Comparison of ENCODE assay signal across 18 mouse cellular contexts in genomic region chr11:118981012-118981776, GRCm38 (mm10). TPM values are rescaled to one million over a fixed set of nuclear protein-coding genes. Genes with fewer than 3 reads are reported as not detected.
DNase-seq lines count a peak whose midpoint lies in the region; ATAC-seq and TF ChIP-seq lines count a peak whose summit lies in the region.
"Had no signal": no experiment of that assay in that cellular context is flagged by ENCODE, and none has a peak within 500 bp of the region (broad histone marks: within the 10 kb centered on the region; RNA-seq: fewer than 3 reads in every experiment).

No protein-coding gene starts in this region.

- no peak for TF ChIP-seq POLR2A in small intestine, adult 2 months (IDR thresholded peaks at IDR 0.05; ENCODE audit: low read depth, low read length)

- ATAC-seq in liver, embryonic 16.5 days (ENCODE audit: low read depth) = no peak
- no peak for ATAC-seq in liver, embryonic 12.5 days
- peak; percentile 81 for ATAC-seq in granulocyte monocyte progenitor cell, adult 5-6 weeks (replicated peaks; ENCODE audit: poor library complexity, severe bottlenecking)

- whole genome bisulfite sequencing in liver, embryonic 16.5 days (ENCODE audit: insufficient replicate concordance) = 46% methylated on average over 18 of the region's 18 CpGs
- WGBS in liver, embryonic 12.5 days (ENCODE audit: insufficient replicate concordance) = 53% methylated on average over 18 of the region's 18 CpGs
- 74% methylated on average over 18 of the region's 18 CpGs for WGBS in small intestine, adult 2 months

- no peak overlapping the region for H3K4me3 ChIP-seq in liver, embryonic 16.5 days (ENCODE audit: low read depth, low read length)
- no peak overlapping the region for H3K4me3 ChIP-seq in liver, embryonic 12.5 days
- no peak overlapping the region for H3K4me3 ChIP-seq in small intestine, adult 2 months (ENCODE audit: low read depth, low read length)
- H3K4me3 ChIP-seq: heart, embryonic 10.5 days; kidney, embryonic 15.5 days; neural tube, embryonic 15.5 days had no signal

- H3K27ac ChIP-seq in liver, embryonic 16.5 days (ENCODE audit: low read length) = no peak overlapping the region
- no peak overlapping the region for H3K27ac ChIP-seq in liver, embryonic 12.5 days
- peak overlapping the region; percentile 80 for H3K27ac ChIP-seq in small intestine, adult 2 months (ENCODE audit: insufficient read depth, low read depth, low read length)
- H3K27ac ChIP-seq: heart, embryonic 10.5 days; kidney, embryonic 15.5 days; neural tube, embryonic 15.5 days had no signal

- no peaks in the 10 kb centered on the region for H3K36me3 ChIP-seq in liver, embryonic 16.5 days (ENCODE audit: control insufficient read depth, insufficient read depth)
- no peaks in the 10 kb centered on the region for H3K36me3 ChIP-seq in liver, embryonic 12.5 days
- H3K36me3 ChIP-seq in small intestine, adult 2 months (ENCODE audit: control insufficient read depth, insufficient read depth, low read length) = no peaks in the 10 kb centered on the region
- H3K36me3 ChIP-seq: heart, embryonic 10.5 days; kidney, embryonic 15.5 days; neural tube, embryonic 15.5 days had no signal

- TF ChIP-seq CTCF in small intestine, adult 2 months (IDR thresholded peaks at IDR 0.05; ENCODE audit: extremely low read depth, insufficient read length, insufficient replicate concordance, low read depth, low read length) = no peak; the same call in 1 of the 2 replicates

- no peak overlapping the region for H3K9ac ChIP-seq in liver, embryonic 16.5 days (ENCODE audit: low read depth, low read length)
- no peak overlapping the region for H3K9ac ChIP-seq in liver, embryonic 12.5 days
- H3K9ac ChIP-seq: kidney, embryonic 15.5 days; neural tube, embryonic 15.5 days had no signal

- H3K27me3 ChIP-seq in liver, embryonic 16.5 days (ENCODE audit: control insufficient read depth, insufficient read depth, low read depth, low read length) = peaks cover 2% of the 10 kb centered on the region; the same call in 1 of the 2 replicates
- peaks cover 25% of the 10 kb centered on the region; the same call in 1 of the 2 replicates for H3K27me3 ChIP-seq in liver, embryonic 12.5 days (replicated peaks)
- no peaks in the 10 kb centered on the region for H3K27me3 ChIP-seq in small intestine, adult 2 months (ENCODE audit: control insufficient read depth, insufficient read depth, low read length)
- H3K27me3 ChIP-seq: neural tube, embryonic 15.5 days had no signal

- peak; percentile 20 for DNase-seq in R1 (ENCODE audit: low read depth, low spot score)
- no peak for DNase-seq in yolk sac, embryonic 10.5 days (ENCODE audit: low spot score)
- DNase-seq in cerebellum, postnatal 36 days = no peak
- DNase-seq: cerebellum, postnatal 25 days; liver had no signal

- no peaks in the 10 kb centered on the region for H3K9me3 ChIP-seq in liver, embryonic 16.5 days (replicated peaks; ENCODE audit: control insufficient read depth, low read length)
- H3K9me3 ChIP-seq in liver, embryonic 12.5 days (replicated peaks) = no peaks in the 10 kb centered on the region
- H3K9me3 ChIP-seq: heart, embryonic 10.5 days; kidney, embryonic 15.5 days; neural tube, embryonic 15.5 days had no signal

- H3K4me2 ChIP-seq in liver, embryonic 16.5 days (ENCODE audit: low read depth, low read length) = peak overlapping the region; percentile 5; the same call in 1 of the 2 replicates
- no peak overlapping the region for H3K4me2 ChIP-seq in liver, embryonic 12.5 days
- H3K4me2 ChIP-seq: kidney, embryonic 15.5 days; midbrain, embryonic 11.5 days; neural tube, embryonic 15.5 days had no signal

- no peaks in the 10 kb centered on the region for H3K4me1 ChIP-seq in liver, embryonic 16.5 days (ENCODE audit: control insufficient read depth, low read depth, low read length)
- no peaks in the 10 kb centered on the region for H3K4me1 ChIP-seq in liver, embryonic 12.5 days
- peaks cover 50% of the 10 kb centered on the region for H3K4me1 ChIP-seq in small intestine, adult 2 months (ENCODE audit: control insufficient read depth, insufficient read depth, insufficient read length, low read length)
- H3K4me1 ChIP-seq: kidney, embryonic 15.5 days had no signal

RNA-seq across cellular contexts. Expression of gene Enpp7, which starts 6.8 kb away (rescaled TPM):
- polyA plus RNA-seq in liver, embryonic 16.5 days (2015; fragmentation: Nextera tagmentation; extraction: Ambion mirVana) = not detected in 2 replicates
- polyA plus RNA-seq in liver, embryonic 12.5 days (2016; fragmentation: Nextera tagmentation; extraction: Ambion mirVana) = not detected in 2 replicates
- total RNA-seq in granulocyte monocyte progenitor cell, adult 5-6 weeks (2014; fragmentation: Nextera tagmentation) = not detected in 2 replicates
- total RNA-seq in granulocyte monocyte progenitor cell, adult 5-6 weeks (2017) = not detected in 2 replicates
- polyA plus RNA-seq in small intestine, adult 2 months (2012; rRNA removed) = 10.8 and 2,214 TPM in 2 replicates
- total RNA-seq: left cerebral cortex, adult 18-20 months; MEL had no signal
- polyA plus RNA-seq: embryonic facial prominence, embryonic 14.5 days; heart, embryonic 10.5 days; hindbrain, embryonic 11.5 days; kidney, embryonic 15.5 days; midbrain, embryonic 11.5 days; neural tube, embryonic 15.5 days; testis, adult 2 months had no signal

RNA-seq across cellular contexts. Expression of gene Cbx2, which starts 41.6 kb away (rescaled TPM):
- polyA plus RNA-seq in liver, embryonic 16.5 days (2015; fragmentation: Nextera tagmentation; extraction: Ambion mirVana) = 2.6 and 3.3 TPM in 2 replicates
- 8.6 TPM in 2 replicates for polyA plus RNA-seq in liver, embryonic 12.5 days (2016; fragmentation: Nextera tagmentation; extraction: Ambion mirVana)
- 0.88 and 5.0 TPM in 2 replicates for total RNA-seq in granulocyte monocyte progenitor cell, adult 5-6 weeks (2014; fragmentation: Nextera tagmentation)
- total RNA-seq in granulocyte monocyte progenitor cell, adult 5-6 weeks (2017) = 2.1 and 2.6 TPM in 2 replicates
- polyA plus RNA-seq in small intestine, adult 2 months (2012; rRNA removed) = 1.6 and 3.1 TPM in 2 replicates

RNA-seq across cellular contexts. Expression of gene Cbx8, which starts 59.6 kb away (rescaled TPM):
- polyA plus RNA-seq in liver, embryonic 16.5 days (2015; fragmentation: Nextera tagmentation; extraction: Ambion mirVana) = 3.0 and 3.1 TPM in 2 replicates
- polyA plus RNA-seq in liver, embryonic 12.5 days (2016; fragmentation: Nextera tagmentation; extraction: Ambion mirVana) = 2.5 and 3.3 TPM in 2 replicates
- total RNA-seq in granulocyte monocyte progenitor cell, adult 5-6 weeks (2014; fragmentation: Nextera tagmentation) = 3.6 TPM in 2 replicates
- 1.5 and 3.2 TPM in 2 replicates for total RNA-seq in granulocyte monocyte progenitor cell, adult 5-6 weeks (2017)
- polyA plus RNA-seq in small intestine, adult 2 months (2012; rRNA removed) = 4.4 and 4.7 TPM in 2 replicates

Comparison
In these comparisons a context has a peak if more than half of its experiments do, and no peak if none do; other contexts are left out.
1. RNA of gene Enpp7, which starts 6.8 kb away (polyA plus RNA-seq): 10.8 to 2,214 TPM in small intestine, adult 2 months; not detected in liver, embryonic 16.5 days and not detected in liver, embryonic 12.5 days; every median in the first group is over 10 times any median in the second.